Mouse (Mus musculus) hindbrain, postnatal 0 days (tissue): ENCODE measurements around the gene Idua. TPM values are rescaled to one million over a fixed set of nuclear protein-coding genes. Genes with fewer than 3 reads are reported as not detected.

ENCODE experiments used
- ATAC-seq: fragments of 200-750 bp; cut with Nextera tagmentation; 2 replicates; pipeline ENCODE4 v1.8.0; 2017; ENCODE audit warnings: mild to moderate bottlenecking, moderate TSS enrichment, moderate library complexity
- DNase-seq: peaks from one replicate; pipeline ENCODE4 v3.0.0-alpha.2; 2015; ENCODE audit warnings: low spot score
- H3K27ac ChIP-seq: fragments of 300-500 bp; sonication (generic); 2 replicates; pipeline ENCODE4 v1.5.1; 2014; ENCODE audit warnings: mild to moderate bottlenecking
- H3K27me3 ChIP-seq: fragments of 300-500 bp; sonication (generic); 2 replicates; pipeline ENCODE4 v1.6.1; 2014; ENCODE audit warnings: low read length, mixed read lengths; ENCODE audit not compliant: insufficient read depth
- H3K36me3 ChIP-seq: fragments of 300-500 bp; sonication (generic); 2 replicates; pipeline ENCODE4 v1.6.1; 2014; ENCODE audit warnings: low read length, mixed read lengths; ENCODE audit not compliant: insufficient read depth
- H3K4me1 ChIP-seq: fragments of 300-500 bp; sonication (generic); 2 replicates; pipeline ENCODE4 v1.6.1; 2014; ENCODE audit warnings: antibody characterized with exemption, low read length, mixed read lengths; ENCODE audit not compliant: insufficient read depth
- H3K4me2 ChIP-seq: fragments of 300-500 bp; sonication (generic); 2 replicates; pipeline ENCODE4 v1.6.1; 2014; ENCODE audit warnings: low read depth, mild to moderate bottlenecking, low read length, moderate library complexity, mixed read lengths
- H3K4me3 ChIP-seq: fragments of 300-500 bp; sonication (generic); 2 replicates; pipeline ENCODE4 v1.5.1; 2014; ENCODE audit warnings: low read length
- H3K9ac ChIP-seq: fragments of 300-500 bp; sonication (generic); replicated peaks from 2 replicates; pipeline ENCODE4 v1.6.1; 2014; ENCODE audit warnings: mild to moderate bottlenecking, low read length, moderate library complexity, mixed read lengths
- H3K9me3 ChIP-seq: fragments of 300-500 bp; sonication (generic); 2 replicates; pipeline ENCODE4 v1.6.1; 2016; ENCODE audit warnings: low read length, mixed read lengths
- CTCF ChIP-seq: IDR thresholded peaks from 2 replicates; pipeline ENCODE4 v1.5.1; 2016; ENCODE audit warnings: antibody characterized with exemption, control low read depth, low read depth
- WGBS: fragments of 180-500 bp; shearing (Covaris S2); extraction: QIAGEN DNeasy Blood & Tissue Kit; methylation state at CpG from one replicate; pipeline ENCODE4 v1.1.7; 2014; 5-methylcytosine and 5-hydroxymethylcytosine counted together
- polyA plus RNA-seq: library from polyadenylated mRNA; unstranded; fragments of >200 nt; fragmentation: Nextera tagmentation; extraction: Ambion mirVana; gene quantifications from 2 replicates; pipeline ENCODE4 v1.2.1, GENCODE M21; 2015
- total RNA-seq: library from RNA; depleted of rRNA; stranded (reverse); fragments of >200 nt; gene quantifications from 2 replicates; pipeline ENCODE4 v1.2.3, GENCODE M21; 2014

The Idua gene
- total and polyA plus RNA-seq, 2 experiments from 2014 or later = 8.2 to 11.4 TPM

DNA sequence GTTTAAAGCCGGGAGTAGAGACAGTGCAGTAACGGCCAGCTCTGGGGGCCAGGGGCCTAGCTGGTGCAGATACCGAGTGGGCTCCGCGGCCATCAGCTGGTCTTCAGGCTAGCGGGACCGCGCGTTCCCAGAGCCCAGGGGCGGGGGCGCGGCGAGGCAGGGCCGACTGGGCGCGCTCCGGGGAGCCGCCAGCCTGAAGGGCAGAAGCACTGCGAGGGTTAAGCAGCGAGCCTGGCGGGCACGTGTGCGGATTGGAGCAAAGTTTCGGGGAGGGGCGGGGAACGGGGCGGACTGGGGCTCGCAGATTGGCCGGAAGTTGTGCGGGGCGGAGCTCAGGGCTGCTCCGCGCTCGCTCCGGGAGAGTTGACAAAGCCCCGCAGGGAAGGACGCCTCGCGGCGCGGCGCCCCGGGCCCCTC, 33.7 kb downstream of the Idua start:
- H3K27me3 ChIP-seq = peaks cover 3% of the 10 kb centered on the region; the same call in 1 of the 2 replicates
- TF ChIP-seq CTCF = no peak

DNA sequence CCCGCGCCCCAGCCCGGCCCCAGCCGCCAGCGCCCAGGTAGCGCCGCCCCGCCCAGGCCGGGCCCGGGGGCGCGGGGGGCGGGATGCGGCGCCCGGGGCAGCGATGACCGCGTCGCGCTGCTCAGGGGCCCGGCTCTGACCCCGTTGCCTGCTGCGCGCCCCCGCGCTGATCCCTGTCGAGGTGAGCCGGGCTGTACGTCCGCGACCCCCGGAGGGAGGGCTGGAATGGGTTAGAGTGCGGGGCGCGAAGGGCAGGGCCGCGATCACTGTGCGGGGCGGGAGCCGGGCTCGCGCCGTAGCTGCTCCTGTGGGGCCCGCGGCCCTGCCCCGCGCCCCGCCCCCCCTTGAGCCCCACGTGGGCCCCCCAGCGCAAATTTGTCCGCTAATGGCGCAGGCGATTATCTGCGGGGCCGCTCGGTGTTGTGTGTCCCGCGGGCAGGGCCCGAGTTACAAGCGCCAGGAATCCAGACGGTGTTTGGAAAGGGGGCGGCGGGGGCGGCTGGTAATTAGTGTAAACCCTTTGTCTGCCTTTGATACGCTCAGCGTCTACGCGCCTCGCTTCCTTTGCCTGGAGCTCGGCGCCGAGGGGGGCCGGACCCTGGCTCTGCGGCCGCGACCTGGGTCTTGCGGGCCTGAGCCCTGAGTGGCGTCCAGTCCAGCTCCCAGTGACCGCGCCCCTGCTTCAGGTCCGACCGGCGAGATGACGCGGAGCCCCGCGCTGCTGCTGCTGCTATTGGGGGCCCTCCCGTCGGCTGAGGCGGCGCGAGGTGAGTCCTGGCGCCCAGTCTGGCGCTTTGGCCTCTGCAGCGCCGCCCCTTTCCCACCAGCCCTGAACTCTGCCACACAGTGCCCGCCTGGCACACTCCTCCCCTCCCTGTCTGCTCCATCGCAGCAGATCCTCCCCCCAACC, 34.5 kb downstream of the Idua start:
- ATAC-seq (no peak; the same call in none of the 2 replicates), DNase-seq (peak; percentile 16)
- Histone ChIP-seq H3K4me2 (peak overlapping the region; percentile 96), H3K4me3 (peak overlapping the region; percentile 75), H3K27ac (no peak overlapping the region), H3K36me3 (no peaks in the 10 kb centered on the region), H3K4me1 (peaks cover 3% of the 10 kb centered on the region), H3K9me3 (no peaks in the 10 kb centered on the region), H3K27me3 (peaks cover 3% of the 10 kb centered on the region; the same call in 1 of the 2 replicates), H3K9ac (peak overlapping the region; percentile 49)
- TF ChIP-seq CTCF = no peak
- WGBS = 1% methylated on average over 73 of the region's 99 CpGs

More for the DNA sequence above, 33.7 kb downstream of the Idua start:
- ATAC-seq (peak; percentile 94), DNase-seq (peak; percentile 91)
- Histone ChIP-seq H3K4me2 (peak overlapping the region; percentile 96), H3K9me3 (no peaks in the 10 kb centered on the region), H3K4me3 (peak overlapping the region; percentile 75), H3K27ac (no peak overlapping the region), H3K36me3 (no peaks in the 10 kb centered on the region), H3K4me1 (peaks cover 3% of the 10 kb centered on the region), H3K9ac (peak overlapping the region; percentile 49)
- 1% methylated on average over 32 of the region's 43 CpGs for WGBS

DNA sequence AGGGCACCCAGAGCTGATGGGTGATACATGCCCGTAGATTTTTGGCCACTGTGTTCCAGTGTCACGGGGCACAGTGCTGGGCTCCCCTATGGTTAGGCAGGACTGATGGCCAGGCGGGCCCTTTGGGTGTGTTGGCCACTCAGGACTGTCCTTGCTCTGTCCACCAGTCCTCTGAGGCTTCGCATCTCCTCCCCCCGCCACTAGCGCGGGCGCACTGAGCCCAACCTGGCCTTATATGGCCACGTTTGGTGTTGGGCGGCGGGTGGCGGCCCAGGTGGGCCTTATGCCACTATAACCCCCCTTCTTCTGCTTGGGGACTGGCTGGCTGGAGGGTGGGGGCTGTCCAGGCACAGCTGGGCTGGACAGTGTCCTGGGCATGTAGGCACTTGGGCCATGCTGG, 35.7 kb downstream of the Idua start:
- Histone ChIP-seq H3K36me3 (no peaks in the 10 kb centered on the region), H3K27ac (no peak overlapping the region), H3K9ac (no peak overlapping the region), H3K27me3 (peaks cover 3% of the 10 kb centered on the region; the same call in 1 of the 2 replicates), H3K9me3 (no peaks in the 10 kb centered on the region), H3K4me1 (peaks cover 7% of the 10 kb centered on the region), H3K4me2 (no peak overlapping the region), H3K4me3 (no peak overlapping the region)
- no peak for TF ChIP-seq CTCF
- DNase-seq = no peak
- WGBS = 91% methylated on average over 12 of the region's 12 CpGs
- no peak for ATAC-seq

DNA sequence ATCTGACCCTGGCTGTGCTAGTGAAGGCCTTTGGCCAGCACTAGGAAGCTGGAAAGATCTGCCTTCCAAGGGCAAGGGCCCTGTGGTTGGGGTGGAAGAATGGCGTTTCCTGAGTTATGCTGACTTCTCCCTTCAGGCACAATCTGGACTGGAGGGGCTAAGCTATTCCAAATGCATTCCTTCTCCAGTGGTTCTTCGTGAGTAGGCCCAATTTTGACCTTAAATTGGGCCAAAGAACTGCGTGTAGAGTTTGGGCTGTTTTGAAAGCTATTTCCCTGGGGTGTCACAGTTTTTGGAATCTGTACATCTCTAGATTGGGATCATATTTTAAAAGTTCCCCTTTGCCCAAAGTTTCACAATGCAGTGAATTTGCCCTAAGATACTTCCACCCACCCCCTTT, 36.4 kb downstream of the Idua start:
- Histone ChIP-seq H3K4me1 (peaks cover 7% of the 10 kb centered on the region), H3K9ac (no peak overlapping the region), H3K27ac (0 out of 2 replicates have a peak overlapping the region, but pooled peaks have one; percentile 67), H3K9me3 (no peaks in the 10 kb centered on the region), H3K27me3 (peaks cover 3% of the 10 kb centered on the region; the same call in 1 of the 2 replicates), H3K4me3 (no peak overlapping the region), H3K36me3 (no peaks in the 10 kb centered on the region), H3K4me2 (no peak overlapping the region)
- ATAC-seq (no peak), DNase-seq (no peak)
- 75% methylated on average over 3 of the region's 3 CpGs for WGBS
- TF ChIP-seq CTCF = no peak

DNA sequence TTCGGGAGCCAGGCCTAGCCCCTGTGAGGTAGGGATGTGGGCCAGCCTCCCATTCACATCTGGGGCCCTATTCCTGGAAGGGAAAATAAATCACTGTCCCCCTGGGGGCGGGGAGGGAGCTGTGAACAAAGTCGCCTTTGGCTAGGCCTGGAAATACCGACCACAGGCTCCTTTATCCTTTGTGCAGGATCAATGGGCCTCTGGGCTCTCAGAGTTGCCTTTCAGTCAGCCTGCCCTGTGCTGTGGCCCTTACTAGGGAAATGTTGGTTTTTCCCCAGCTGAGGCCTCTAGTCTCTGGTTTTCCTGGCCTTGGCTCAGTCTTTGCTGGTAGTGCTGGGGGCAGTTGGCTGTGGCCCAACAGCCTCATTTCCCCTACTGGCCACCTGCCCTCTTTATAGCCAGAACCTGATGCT, 37.2 kb downstream of the Idua start:
- H3K4me1 ChIP-seq = peaks cover 7% of the 10 kb centered on the region
- no peak overlapping the region for H3K4me2 ChIP-seq
- TF ChIP-seq CTCF = 0 out of 2 replicates have a peak, but pooled peaks have one; percentile 1
- H3K9me3 ChIP-seq = no peaks in the 10 kb centered on the region
- H3K4me3 ChIP-seq = no peak overlapping the region
- H3K27ac ChIP-seq = peak overlapping the region; percentile 67; the same call in 1 of the 2 replicates
- no peaks in the 10 kb centered on the region for H3K36me3 ChIP-seq
- H3K9ac ChIP-seq = no peak overlapping the region
- ATAC-seq = peak; percentile 39
- peak; percentile 76 for DNase-seq
- WGBS = 26% methylated on average over 4 of the region's 4 CpGs
- peaks cover 3% of the 10 kb centered on the region; the same call in 1 of the 2 replicates for H3K27me3 ChIP-seq

DNA sequence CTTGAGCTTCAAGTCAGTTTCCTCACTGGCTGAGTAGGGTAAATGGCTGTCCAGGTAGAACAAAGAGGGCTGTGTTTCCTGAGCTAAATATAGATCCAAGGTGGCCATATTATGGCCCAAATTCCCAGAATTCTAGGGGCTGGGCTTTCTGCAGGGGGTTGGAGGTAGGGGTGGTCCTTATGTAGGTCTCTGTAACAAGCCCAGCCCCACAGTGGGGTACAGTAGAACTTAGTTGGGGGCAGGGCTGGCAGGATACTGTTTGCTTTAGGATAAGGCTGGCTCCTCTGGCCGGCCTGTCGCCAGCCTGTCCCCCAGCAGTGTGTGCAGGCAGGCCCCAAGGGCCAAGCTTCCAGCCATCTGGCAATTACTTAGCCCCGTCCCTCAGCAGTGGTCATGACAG, 40.2 kb downstream of the Idua start:
- Histone ChIP-seq H3K4me3 (no peak overlapping the region), H3K9ac (no peak overlapping the region), H3K27me3 (no peaks in the 10 kb centered on the region), H3K36me3 (no peaks in the 10 kb centered on the region), H3K4me1 (peaks cover 4% of the 10 kb centered on the region; the same call in 1 of the 2 replicates), H3K9me3 (no peaks in the 10 kb centered on the region), H3K4me2 (no peak overlapping the region), H3K27ac (no peak overlapping the region)
- TF ChIP-seq CTCF = no peak
- no peak for ATAC-seq
- DNase-seq = no peak
- WGBS = 66% methylated on average over 3 of the region's 3 CpGs
